In the genomic region with DNA sequence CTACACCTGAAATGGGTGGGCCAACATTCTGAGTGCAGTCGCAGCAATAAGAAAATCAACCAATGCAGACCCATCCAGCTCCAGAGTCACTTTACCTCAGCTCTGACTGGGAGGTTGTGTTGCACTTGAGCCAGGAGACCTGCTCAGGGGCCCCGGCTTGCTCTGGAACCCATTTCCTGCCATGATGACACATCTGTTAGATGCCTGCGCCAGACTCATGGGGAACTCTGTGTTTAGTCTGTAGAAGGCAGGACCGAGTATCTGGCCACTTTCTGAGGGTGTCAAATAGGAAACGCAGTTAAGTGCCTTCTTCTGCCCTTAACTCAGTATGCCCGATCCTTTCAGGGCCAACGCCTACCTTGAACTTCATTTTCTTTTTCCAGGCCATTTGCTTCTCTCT, we compare ENCODE assay signal across 30 mouse cellular contexts.
DNase-seq lines count a peak whose midpoint lies in the region; ATAC-seq and TF ChIP-seq lines count a peak whose summit lies in the region.
"Had no signal": no experiment of that assay in that cellular context is flagged by ENCODE, and none has a peak within 500 bp of the region (broad histone marks: within the 10 kb centered on the region; RNA-seq: fewer than 3 reads in every experiment).

No protein-coding gene starts in this region.

- no peaks in the 10 kb centered on the region for H3K27me3 ChIP-seq in heart, embryonic 11.5 days (ENCODE audit: control insufficient read depth, insufficient read depth, low read length)
- H3K27me3 ChIP-seq in forebrain, embryonic 16.5 days (replicated peaks; ENCODE audit: control insufficient read depth, insufficient read depth, low read length) = no peaks in the 10 kb centered on the region
- H3K27me3 ChIP-seq: embryonic facial prominence, embryonic 12.5 days; hindbrain, embryonic 15.5 days; kidney, embryonic 15.5 days; liver, embryonic 12.5 days; midbrain, embryonic 12.5 days; neural tube, embryonic 13.5 days had no signal

- in situ Hi-C loops in ES-E14 (cut with MboI; ENCODE audit: low sequenced_read_pairs in 2 of 2, unreplicated experiment in 2 of 2) = no loop called here

- DNase-seq in heart, postnatal 14 days = no peak
- peak; percentile 39 for DNase-seq in thymus, postnatal 14 days
- no peak for DNase-seq in thymus, adult 18-20 months
- DNase-seq in ES-E14 (ENCODE audit: low read depth, low spot score) = no peak
- no peak for DNase-seq in layer of hippocampus, postnatal 25 days (ENCODE audit: extremely low spot score in 1 of 2, low spot score in 1 of 2)
- DNase-seq: adrenal gland, postnatal 14 days; cerebellum, adult 11 months; cerebellum, adult 9-10 months; cerebellum, postnatal 36 days; forebrain, postnatal 0 days; gastrocnemius, postnatal 10 days; kidney, adult 18-20 months; kidney, postnatal 25 days; left cerebral cortex, postnatal 4 days; liver, postnatal 0 days; lung, postnatal 36 days; right cerebral cortex, postnatal 4 days had no signal

- 46% methylated on average over 7 of the region's 7 CpGs for WGBS in heart, embryonic 11.5 days (ENCODE audit: insufficient replicate concordance)
- 89% methylated on average over 7 of the region's 7 CpGs for WGBS in forebrain, embryonic 16.5 days

- no peak overlapping the region for H3K9ac ChIP-seq in heart, embryonic 11.5 days (ENCODE audit: low read depth, low read length)
- peak overlapping the region; percentile 34 for H3K9ac ChIP-seq in ES-E14 (ENCODE audit: insufficient read depth, low read depth, low read length, poor library complexity, severe bottlenecking)
- no peak overlapping the region for H3K9ac ChIP-seq in forebrain, embryonic 16.5 days (replicated peaks; ENCODE audit: low read depth, low read length)
- H3K9ac ChIP-seq: embryonic facial prominence, embryonic 12.5 days; forebrain, postnatal 0 days; hindbrain, embryonic 15.5 days; kidney, embryonic 15.5 days; liver, embryonic 12.5 days; liver, postnatal 0 days; midbrain, embryonic 12.5 days; neural tube, embryonic 13.5 days had no signal

- H3K4me3 ChIP-seq in heart, embryonic 11.5 days (ENCODE audit: low read depth, low read length) = no peak overlapping the region
- H3K4me3 ChIP-seq in ES-E14 (ENCODE audit: insufficient read depth in 1 of 2, low read depth in 1 of 2, low read length in 2 of 2, poor library complexity in 1 of 2, severe bottlenecking in 1 of 2) = peak overlapping the region in 1 of 2 experiments; percentile 2; a peak in 1 of 4 replicates
- no peak overlapping the region for H3K4me3 ChIP-seq in forebrain, embryonic 16.5 days (replicated peaks; ENCODE audit: low read length)
- H3K4me3 ChIP-seq: embryonic facial prominence, embryonic 12.5 days; forebrain, embryonic 10.5 days; hindbrain, embryonic 10.5 days; hindbrain, embryonic 15.5 days; kidney, embryonic 15.5 days; layer of hippocampus, adult 2 months; liver, embryonic 12.5 days; midbrain, embryonic 12.5 days; neural tube, embryonic 13.5 days had no signal

- H3K4me2 ChIP-seq in heart, embryonic 11.5 days = no peak overlapping the region
- no peak overlapping the region for H3K4me2 ChIP-seq in forebrain, embryonic 16.5 days (ENCODE audit: low read length)
- H3K4me2 ChIP-seq: embryonic facial prominence, embryonic 12.5 days; hindbrain, embryonic 15.5 days; kidney, embryonic 15.5 days; liver, embryonic 12.5 days; midbrain, embryonic 12.5 days; neural tube, embryonic 13.5 days had no signal

- no peaks in the 10 kb centered on the region for H3K36me3 ChIP-seq in heart, embryonic 11.5 days (ENCODE audit: control insufficient read depth, insufficient read depth, low read length)
- no peaks in the 10 kb centered on the region for H3K36me3 ChIP-seq in ES-E14 (ENCODE audit: control insufficient read depth, insufficient read depth, low read length, poor library complexity, severe bottlenecking)
- H3K36me3 ChIP-seq in forebrain, embryonic 16.5 days (ENCODE audit: control insufficient read depth, insufficient read depth) = no peaks in the 10 kb centered on the region
- H3K36me3 ChIP-seq: embryonic facial prominence, embryonic 12.5 days; forebrain, embryonic 10.5 days; hindbrain, embryonic 10.5 days; hindbrain, embryonic 15.5 days; kidney, embryonic 15.5 days; liver, embryonic 12.5 days; midbrain, embryonic 12.5 days; neural tube, embryonic 13.5 days had no signal

- peaks cover 44% of the 10 kb centered on the region for H3K4me1 ChIP-seq in heart, embryonic 11.5 days (ENCODE audit: control insufficient read depth, insufficient read depth, low read length)
- peaks cover 24 to 25% of the 10 kb centered on the region in 2 experiments for H3K4me1 ChIP-seq in ES-E14 (ENCODE audit: control insufficient read depth in 2 of 2, insufficient read depth in 2 of 2, low read length in 2 of 2, poor library complexity in 1 of 2)
- peaks cover 7% of the 10 kb centered on the region; the same call in 1 of the 2 replicates for H3K4me1 ChIP-seq in forebrain, embryonic 16.5 days (replicated peaks; ENCODE audit: control insufficient read depth, insufficient read depth, low read length)

- peak overlapping the region; percentile 65; the same call in 1 of the 2 replicates for H3K27ac ChIP-seq in heart, embryonic 11.5 days (ENCODE audit: low read depth, low read length)
- H3K27ac ChIP-seq in ES-E14 (ENCODE audit: insufficient read depth, low read depth, low read length, poor library complexity, severe bottlenecking) = peak overlapping the region; percentile 84
- H3K27ac ChIP-seq in forebrain, embryonic 16.5 days (ENCODE audit: low read length) = no peak overlapping the region
- H3K27ac ChIP-seq: embryonic facial prominence, embryonic 12.5 days; forebrain, embryonic 10.5 days; hindbrain, embryonic 10.5 days; hindbrain, embryonic 15.5 days; kidney, embryonic 15.5 days; layer of hippocampus, adult 2 months; liver, embryonic 12.5 days; midbrain, embryonic 12.5 days; neural tube, embryonic 13.5 days had no signal

- H3K9me3 ChIP-seq in heart, embryonic 11.5 days (replicated peaks; ENCODE audit: control insufficient read depth, low read length) = no peaks in the 10 kb centered on the region
- H3K9me3 ChIP-seq in ES-E14 (ENCODE audit: control insufficient read depth, insufficient read depth, low read depth, low read length) = no peaks in the 10 kb centered on the region
- no peaks in the 10 kb centered on the region for H3K9me3 ChIP-seq in forebrain, embryonic 16.5 days (ENCODE audit: control insufficient read depth, low read length)
- H3K9me3 ChIP-seq: embryonic facial prominence, embryonic 12.5 days; forebrain, embryonic 10.5 days; hindbrain, embryonic 10.5 days; hindbrain, embryonic 15.5 days; kidney, embryonic 15.5 days; liver, embryonic 12.5 days; midbrain, embryonic 12.5 days; neural tube, embryonic 13.5 days had no signal

- intact Hi-C loops in heart, postnatal 14 days (cut with DNase I) = no loop called here

- ATAC-seq in heart, embryonic 11.5 days (replicated peaks; ENCODE audit: insufficient number of reproducible peaks, low FRiP score, low TSS enrichment) = no peak
- ATAC-seq in forebrain, embryonic 16.5 days = no peak
- ATAC-seq: CD4-positive, CD25-positive, alpha-beta regulatory T cell, adult 4 months; forebrain, postnatal 0 days; inflammation-experienced regulatory T-cells, adult 6 months; liver, embryonic 12.5 days; liver, postnatal 0 days had no signal

TF ChIP-seq in ES-E14, 5 proteins besides CTCF, POLR2A, EP300 and RAD21:
- no peak for TF ChIP-seq MAFK (IDR thresholded peaks at IDR 0.05; ENCODE audit: insufficient read depth, low read depth, low read length)
- no peak for TF ChIP-seq ZC3H11A (IDR thresholded peaks at IDR 0.05; ENCODE audit: borderline replicate concordance, low read depth, low read length)
- no peak for TF ChIP-seq ZNF384 (IDR thresholded peaks at IDR 0.05; ENCODE audit: low read depth, low read length)
- TF ChIP-seq HCFC1 (IDR thresholded peaks at IDR 0.05; ENCODE audit: borderline replicate concordance, insufficient read depth, low read length) = no peak
- TF ChIP-seq CHD2 (IDR thresholded peaks at IDR 0.05; ENCODE audit: low read depth, low read length) = no peak
